Mouse (Mus musculus) heart, postnatal 0 days (tissue): ENCODE results near the gene Rps2. TPM values are rescaled to one million over a fixed set of nuclear protein-coding genes. Genes with fewer than 3 reads are reported as not detected.
A peak's percentile ranks its signal among the peaks of the same experiment; 100 is the strongest.

Experiments used
- ATAC-seq: fragments of 200-750 bp; cut with Nextera tagmentation; 2 replicates; pipeline ENCODE4 v1.8.0; 2017; ENCODE audit warnings: low read depth, moderate number of reproducible peaks, moderate library complexity; ENCODE audit not compliant: insufficient read depth
- DNase-seq: peaks from one replicate; pipeline ENCODE4 v3.0.0-alpha.2; 2016; ENCODE audit warnings: low spot score
- H3K27ac ChIP-seq: fragments of 300-500 bp; sonication (generic); 2 replicates; pipeline ENCODE4 v1.5.1; 2014; ENCODE audit warnings: low read depth, mild to moderate bottlenecking
- H3K27me3 ChIP-seq: fragments of 300-500 bp; sonication (generic); 2 replicates; pipeline ENCODE4 v1.6.1; 2014; ENCODE audit warnings: low read length, mixed read lengths; ENCODE audit not compliant: control insufficient read depth, insufficient read depth
- H3K36me3 ChIP-seq: fragments of 300-500 bp; sonication (generic); replicated peaks from 2 replicates; pipeline ENCODE4 v1.6.1; 2014; ENCODE audit warnings: low read length, mixed read lengths; ENCODE audit not compliant: control insufficient read depth, insufficient read depth
- H3K4me1 ChIP-seq: fragments of 300-500 bp; sonication (generic); 2 replicates; pipeline ENCODE4 v1.6.1; 2014; ENCODE audit warnings: antibody characterized with exemption; ENCODE audit not compliant: control insufficient read depth, insufficient read depth
- H3K4me2 ChIP-seq: fragments of 300-500 bp; sonication (generic); 2 replicates; pipeline ENCODE4 v1.6.1; 2014; ENCODE audit warnings: low read depth, mild to moderate bottlenecking, low read length, moderate library complexity
- H3K4me3 ChIP-seq: fragments of 300-500 bp; sonication (generic); 2 replicates; pipeline ENCODE4 v1.5.1; 2014; ENCODE audit warnings: low read depth, low read length
- H3K9ac ChIP-seq: fragments of 300-500 bp; sonication (generic); replicated peaks from 2 replicates; pipeline ENCODE4 v1.6.1; 2014; ENCODE audit warnings: low read depth, low read length, mixed read lengths
- H3K9me3 ChIP-seq: fragments of 300-500 bp; sonication (generic); replicated peaks from 2 replicates; pipeline ENCODE4 v1.6.1; 2016; ENCODE audit warnings: low read length; ENCODE audit not compliant: control insufficient read depth
- CTCF ChIP-seq: IDR thresholded peaks from 2 replicates; pipeline ENCODE4 v1.5.1; 2016; ENCODE audit warnings: antibody characterized with exemption, control low read depth, low read depth
- EP300 ChIP-seq: IDR thresholded peaks from 2 replicates; pipeline ENCODE4 v1.6.1; 2016; ENCODE audit warnings: antibody characterized with exemption, low read depth
- WGBS: fragments of 180-500 bp; shearing (Covaris S2); extraction: QIAGEN DNeasy Blood & Tissue Kit; methylation state at CpG from one replicate; pipeline ENCODE4 v1.1.7; 2014; 5-methylcytosine and 5-hydroxymethylcytosine counted together
- polyA plus RNA-seq: library from polyadenylated mRNA; unstranded; fragments of >200 nt; fragmentation: Nextera tagmentation; extraction: Ambion mirVana; gene quantifications from 2 replicates; pipeline ENCODE4 v1.2.1, GENCODE M21; 2015
- total RNA-seq: library from RNA; depleted of rRNA; stranded (reverse); fragments of >200 nt; gene quantifications from 2 replicates; pipeline ENCODE4 v1.2.3, GENCODE M21; 2014; ENCODE audit warnings: low replicate concordance

Gene Rps2
- total and polyA plus RNA-seq, 2 experiments from 2014 or later: 722 to 2,967 TPM

DNA sequence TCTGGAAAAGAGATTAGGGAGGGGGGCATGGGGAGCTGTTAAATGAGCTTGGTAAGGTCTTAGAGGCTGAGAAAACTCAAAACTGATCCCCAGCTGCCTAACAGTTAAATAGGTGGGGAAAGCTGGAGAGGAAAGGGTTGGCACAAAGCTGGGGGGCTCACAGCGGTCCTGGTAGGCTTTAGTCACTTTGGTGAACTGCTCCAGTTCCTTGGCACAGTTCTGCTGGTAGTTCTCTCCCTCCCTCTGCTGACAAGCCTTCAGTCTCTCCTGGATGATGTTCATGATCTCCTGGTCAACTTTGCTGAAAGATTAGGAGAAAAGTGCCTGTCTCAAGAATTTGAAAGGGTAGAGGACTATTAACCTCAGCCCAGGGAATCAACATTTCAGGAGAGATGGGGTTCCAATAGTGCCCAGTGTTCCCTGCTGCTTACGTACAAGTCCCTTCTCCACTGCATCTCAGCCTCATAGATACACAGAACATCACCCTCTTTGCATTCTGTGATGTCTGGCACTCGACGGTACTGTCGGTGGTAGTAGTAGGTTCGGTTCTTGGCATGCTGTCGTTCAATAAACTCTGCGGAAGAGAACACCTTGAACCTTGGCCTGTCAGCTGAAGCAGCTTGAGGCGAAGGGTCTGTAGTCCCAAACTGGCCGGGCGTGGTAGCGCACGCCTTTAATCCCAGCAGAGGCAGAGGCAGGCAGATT is 4.5 kb downstream of the Rps2 start:
- ATAC-seq: no peak
- 0 out of 2 replicates have a peak overlapping the region, but pooled peaks have one; percentile 91 for H3K4me3 ChIP-seq
- H3K27ac ChIP-seq: no peak overlapping the region
- WGBS: 31% methylated on average over 13 of the region's 13 CpGs
- TF ChIP-seq CTCF: no peak
- TF ChIP-seq EP300: no peak
- peak overlapping the region; percentile 76 for H3K4me2 ChIP-seq
- H3K4me1 ChIP-seq: peaks cover 21% of the 10 kb centered on the region; the same call in 1 of the 2 replicates
- H3K9me3 ChIP-seq: no peaks in the 10 kb centered on the region
- DNase-seq: no peak
- H3K9ac ChIP-seq: 0 out of 2 replicates have a peak overlapping the region, but pooled peaks have one; percentile 26
- H3K36me3 ChIP-seq: peaks cover 16% of the 10 kb centered on the region
- no peaks in the 10 kb centered on the region for H3K27me3 ChIP-seq

DNA sequence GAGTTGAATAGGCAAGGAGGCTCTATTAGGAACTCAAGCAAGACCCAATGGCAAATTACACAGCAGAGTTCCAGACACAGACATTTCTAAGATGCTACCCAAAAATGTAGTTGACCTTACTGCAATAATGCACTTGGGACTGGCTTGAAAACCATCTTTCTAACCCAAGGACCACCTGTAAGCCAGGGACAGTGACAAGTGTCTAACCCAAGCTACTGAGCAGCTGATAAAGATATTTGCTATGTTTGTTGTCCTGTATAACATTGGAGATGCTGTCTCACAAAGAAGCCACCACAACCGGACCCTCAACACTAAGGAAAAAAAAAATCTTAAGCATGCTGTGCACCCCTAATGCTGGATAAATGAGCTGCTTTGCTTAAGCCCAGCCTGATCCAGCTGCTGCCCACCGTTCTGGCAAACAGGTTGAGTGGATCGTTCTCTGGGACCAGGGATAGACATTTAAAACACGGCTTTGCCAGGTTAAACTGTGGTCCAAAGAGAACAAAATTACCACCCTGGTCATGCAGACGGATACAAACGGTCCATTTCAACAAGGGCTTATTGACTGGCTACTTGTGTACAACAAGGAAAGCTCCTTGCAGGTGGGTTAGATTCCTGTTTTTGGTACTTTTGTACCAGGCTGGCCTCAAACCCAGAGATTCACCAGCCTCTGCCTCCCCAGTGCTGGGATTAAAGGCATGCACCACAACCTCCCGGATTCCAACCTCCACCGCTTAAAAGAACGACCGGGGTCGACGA is 5.4 kb downstream of the Rps2 start:
- H3K27me3 ChIP-seq: no peaks in the 10 kb centered on the region
- peaks cover 16% of the 10 kb centered on the region for H3K36me3 ChIP-seq
- peak overlapping the region; percentile 95 for H3K27ac ChIP-seq
- peak overlapping the region; percentile 93 for H3K9ac ChIP-seq
- H3K4me1 ChIP-seq: peaks cover 27% of the 10 kb centered on the region; the same call in 1 of the 2 replicates
- peak overlapping the region; percentile 76 for H3K4me2 ChIP-seq
- peak overlapping the region; percentile 91 for H3K4me3 ChIP-seq
- DNase-seq (no peak), ATAC-seq (no peak)
- H3K9me3 ChIP-seq: no peaks in the 10 kb centered on the region
- TF ChIP-seq CTCF (no peak), EP300 (no peak)
- under 1% methylated on average over 12 of the region's 12 CpGs for WGBS

DNA sequence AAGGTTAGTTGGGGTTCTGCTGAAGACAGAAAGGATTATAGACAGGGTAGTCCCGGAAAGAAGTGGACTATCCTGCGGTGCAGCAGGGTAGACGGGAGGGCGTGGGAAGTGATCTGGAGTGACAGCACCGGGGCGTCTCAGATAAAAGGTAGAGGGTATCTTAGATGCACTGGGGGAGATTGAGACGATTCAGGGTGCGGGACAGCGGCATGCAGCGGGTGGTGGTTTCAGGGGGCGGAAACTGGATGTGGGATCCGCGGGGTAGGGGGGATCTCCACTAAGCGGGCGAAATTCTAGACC is 5.9 kb downstream of the Rps2 start:
- ATAC-seq (peak; percentile 7; the same call in 1 of the 2 replicates), DNase-seq (no peak)
- H3K27ac ChIP-seq: peak overlapping the region; percentile 95
- H3K9ac ChIP-seq: peak overlapping the region; percentile 93
- no peaks in the 10 kb centered on the region for H3K9me3 ChIP-seq
- H3K4me3 ChIP-seq: peak overlapping the region; percentile 91
- peaks cover 16% of the 10 kb centered on the region for H3K36me3 ChIP-seq
- no peaks in the 10 kb centered on the region for H3K27me3 ChIP-seq
- TF ChIP-seq CTCF (no peak), EP300 (no peak)
- peaks cover 27% of the 10 kb centered on the region; the same call in 1 of the 2 replicates for H3K4me1 ChIP-seq
- peak overlapping the region; percentile 76 for H3K4me2 ChIP-seq
- WGBS: 1% methylated on average over 15 of the region's 15 CpGs

DNA sequence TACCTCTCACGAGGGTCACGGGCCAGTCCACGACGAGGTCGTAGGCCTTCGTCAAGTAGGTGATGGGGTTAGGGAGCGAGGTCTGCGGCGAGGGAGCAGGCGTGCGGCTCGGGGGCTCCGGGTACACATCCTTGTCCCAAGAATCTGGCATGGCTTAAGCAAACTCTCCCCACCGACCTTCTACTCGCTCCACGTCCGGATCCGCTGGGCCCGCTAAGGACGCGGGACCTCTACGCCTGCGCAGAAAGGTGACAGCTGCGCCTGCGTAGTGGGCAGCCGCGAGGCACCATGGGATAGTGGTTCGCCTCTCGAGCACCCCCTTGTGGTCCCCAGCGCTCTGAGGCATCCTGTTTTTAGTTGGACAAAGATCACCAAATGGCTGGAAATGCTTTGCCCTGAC is 6.3 kb downstream of the Rps2 start, which contains the start of gene Ndufb10:
Gene Ndufb10, minus strand, starts transcription at position 295 of the 400 bp plus-strand sequence.
- no peaks in the 10 kb centered on the region for H3K9me3 ChIP-seq
- H3K36me3 ChIP-seq: peaks cover 16% of the 10 kb centered on the region
- H3K9ac ChIP-seq: peak within 1 kb of the TSS; percentile 93
- peaks cover 27% of the 10 kb centered on the region; the same call in 1 of the 2 replicates for H3K4me1 ChIP-seq
- peak; percentile 93 for DNase-seq
- under 1% methylated on average over 30 of the region's 30 CpGs for whole genome bisulfite sequencing
- H3K4me2 ChIP-seq: peak within 1 kb of the TSS; percentile 76
- ATAC-seq: peak; percentile 77
- peak within 1 kb of the TSS; percentile 91 for H3K4me3 ChIP-seq
- peak within 1 kb of the TSS; percentile 95 for H3K27ac ChIP-seq
- TF ChIP-seq EP300: no peak
- peak; percentile 95 for TF ChIP-seq CTCF
- H3K27me3 ChIP-seq: no peaks in the 10 kb centered on the region

DNA sequence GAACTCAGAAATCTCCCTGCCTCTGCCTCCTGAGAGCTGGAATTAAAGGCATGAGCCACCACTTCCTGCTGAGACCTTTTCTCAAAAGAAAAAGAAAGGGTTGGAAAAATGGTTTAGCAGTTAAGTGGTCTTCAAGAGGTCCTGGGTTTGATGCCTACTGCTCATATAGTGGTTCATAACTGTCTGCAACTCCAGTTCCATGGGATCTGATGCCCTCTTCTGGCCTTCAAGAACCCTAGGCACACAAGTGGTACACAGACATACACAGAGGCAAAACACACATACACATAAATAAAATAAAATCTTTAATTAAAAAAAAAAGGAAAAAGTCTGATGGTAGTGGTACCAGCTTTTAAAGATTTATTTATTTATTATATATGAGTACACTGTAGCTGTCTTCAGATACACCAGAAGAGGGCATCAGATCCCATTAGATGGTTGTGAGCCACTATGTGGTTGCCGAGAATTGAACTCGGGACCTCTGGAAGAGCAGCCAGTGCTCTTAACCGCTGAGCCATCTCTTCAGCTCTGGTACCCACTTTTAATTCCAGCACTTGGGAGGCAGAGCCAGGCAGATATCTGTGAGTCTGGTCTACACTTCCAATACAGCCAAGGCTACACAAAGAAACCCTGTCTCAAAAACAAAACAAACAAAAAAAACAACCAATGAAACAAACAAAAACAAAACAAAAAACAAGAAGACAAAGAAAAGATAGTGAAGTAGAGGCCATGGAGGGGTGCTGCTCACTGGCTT is 7.9 kb downstream of the Rps2 start:
- no peak overlapping the region for H3K4me3 ChIP-seq
- no peak overlapping the region for H3K4me2 ChIP-seq
- peaks cover 27% of the 10 kb centered on the region; the same call in 1 of the 2 replicates for H3K4me1 ChIP-seq
- no peaks in the 10 kb centered on the region for H3K9me3 ChIP-seq
- DNase-seq (no peak), ATAC-seq (no peak)
- peaks cover 16% of the 10 kb centered on the region for H3K36me3 ChIP-seq
- 72% methylated on average over 3 of the region's 3 CpGs for WGBS
- no peaks in the 10 kb centered on the region for H3K27me3 ChIP-seq
- no peak for TF ChIP-seq CTCF
- TF ChIP-seq EP300: no peak
- H3K27ac ChIP-seq: no peak overlapping the region
- H3K9ac ChIP-seq: no peak overlapping the region
